Mouse (Mus musculus) hindbrain, embryonic 12.5 days (tissue): Measurements from ENCODE around the gene Gm4952. TPM values are rescaled to one million over a fixed set of nuclear protein-coding genes. Genes with fewer than 3 reads are reported as not detected.
"Not testable (repeated sequence)": the region's sequence is repeated elsewhere in the genome, so short reads cannot be mapped to it uniquely, and the experiment has no call there.

Experiments used
- ATAC-seq: fragments of 200-750 bp; cut with Nextera tagmentation; 2 replicates; pipeline ENCODE4 v1.8.0; 2017; ENCODE audit warnings: moderate TSS enrichment; ENCODE audit not compliant: low FRiP score
- H3K27ac ChIP-seq: fragments of 300-500 bp; sonication (generic); 2 replicates; pipeline ENCODE4 v1.5.1; 2016; ENCODE audit warnings: mild to moderate bottlenecking
- H3K27me3 ChIP-seq: fragments of 300-500 bp; sonication (generic); 2 replicates; pipeline ENCODE4 v1.6.1; 2016; ENCODE audit warnings: mild to moderate bottlenecking
- H3K36me3 ChIP-seq: fragments of 300-500 bp; sonication (generic); 2 replicates; pipeline ENCODE4 v1.6.1; 2016; ENCODE audit warnings: mild to moderate bottlenecking
- H3K4me1 ChIP-seq: fragments of 300-500 bp; sonication (generic); 2 replicates; pipeline ENCODE4 v1.6.1; 2016
- H3K4me2 ChIP-seq: fragments of 300-500 bp; sonication (generic); replicated peaks from 2 replicates; pipeline ENCODE4 v1.6.1; 2016; ENCODE audit warnings: mild to moderate bottlenecking
- H3K4me3 ChIP-seq: fragments of 300-500 bp; sonication (generic); 2 replicates; pipeline ENCODE4 v1.5.1; 2016; ENCODE audit warnings: mild to moderate bottlenecking
- H3K9ac ChIP-seq: fragments of 300-500 bp; sonication (generic); 2 replicates; pipeline ENCODE4 v1.6.1; 2016; ENCODE audit warnings: mild to moderate bottlenecking, moderate library complexity
- H3K9me3 ChIP-seq: fragments of 300-500 bp; sonication (generic); replicated peaks from 2 replicates; pipeline ENCODE4 v1.6.1; 2016; ENCODE audit warnings: mild to moderate bottlenecking
- WGBS: fragments of 180-500 bp; shearing (Covaris S2); methylation state at CpG from one replicate; pipeline ENCODE4 v1.1.7; 2016; 5-methylcytosine and 5-hydroxymethylcytosine counted together
- polyA plus RNA-seq: library from polyadenylated mRNA; unstranded; fragments of >200 nt; fragmentation: Nextera tagmentation; extraction: Ambion mirVana; gene quantifications from 2 replicates; pipeline ENCODE4 v1.2.1, GENCODE M21; 2016

Gm4952 gene
- polyA plus RNA-seq, 1 experiment from 2014 or later = not detected

- no peaks in the 10 kb centered on the region for H3K36me3 ChIP-seq
- H3K9me3 ChIP-seq = no peaks in the 10 kb centered on the region
- H3K4me3 ChIP-seq = no peak within 1 kb of the TSS
- H3K4me2 ChIP-seq = no peak within 1 kb of the TSS
- H3K9ac ChIP-seq = no peak within 1 kb of the TSS
- WGBS = 81% methylated on average over 4 of the region's 4 CpGs
- ATAC-seq = no peak
- H3K27ac ChIP-seq = no peak within 1 kb of the TSS
- H3K27me3 ChIP-seq = no peaks in the 10 kb centered on the region
- no peaks in the 10 kb centered on the region for H3K4me1 ChIP-seq
These were observed 33.4 kb downstream of the Gm4952 start, which contains the start of gene Glyat for GRCm38 (mm10) chr19:12633176-12633575. TSS of gene Glyat (plus strand) at chr19:12633308.

GRCm38 (mm10) chr19:12634259-12634658 lies 34.5 kb downstream of the Gm4952 start:
- ATAC-seq = no peak
- no peak overlapping the region for H3K27ac ChIP-seq
- H3K4me2 ChIP-seq = no peak overlapping the region
- WGBS = 90% methylated on average over 3 of the region's 3 CpGs
- no peak overlapping the region for H3K9ac ChIP-seq
- no peaks in the 10 kb centered on the region for H3K27me3 ChIP-seq
- H3K9me3 ChIP-seq = no peaks in the 10 kb centered on the region
- H3K4me3 ChIP-seq = no peak overlapping the region
- no peaks in the 10 kb centered on the region for H3K36me3 ChIP-seq
- no peaks in the 10 kb centered on the region for H3K4me1 ChIP-seq

GRCm38 (mm10) chr19:12634963-12635362 lies 35.2 kb downstream of the Gm4952 start:
- Histone ChIP-seq H3K36me3 (no peaks in the 10 kb centered on the region), H3K9me3 (no peaks in the 10 kb centered on the region), H3K4me1 (no peaks in the 10 kb centered on the region), H3K4me2 (no peak overlapping the region), H3K27me3 (no peaks in the 10 kb centered on the region), H3K4me3 (no peak overlapping the region), H3K27ac (no peak overlapping the region), H3K9ac (no peak overlapping the region)
- ATAC-seq = no peak
- 85% methylated on average over 4 of the region's 4 CpGs for WGBS

- Histone ChIP-seq H3K9ac (no peak overlapping the region), H3K4me1 (no peaks in the 10 kb centered on the region), H3K4me3 (no peak overlapping the region), H3K4me2 (no peak overlapping the region), H3K27me3 (no peaks in the 10 kb centered on the region), H3K9me3 (no peaks in the 10 kb centered on the region), H3K36me3 (no peaks in the 10 kb centered on the region), H3K27ac (no peak overlapping the region)
- no peak for ATAC-seq
- WGBS = 75% methylated on average over 3 of the region's 3 CpGs
These were observed 37.1 kb downstream of the Gm4952 start for GRCm38 (mm10) chr19:12636863-12637262.

DNA sequence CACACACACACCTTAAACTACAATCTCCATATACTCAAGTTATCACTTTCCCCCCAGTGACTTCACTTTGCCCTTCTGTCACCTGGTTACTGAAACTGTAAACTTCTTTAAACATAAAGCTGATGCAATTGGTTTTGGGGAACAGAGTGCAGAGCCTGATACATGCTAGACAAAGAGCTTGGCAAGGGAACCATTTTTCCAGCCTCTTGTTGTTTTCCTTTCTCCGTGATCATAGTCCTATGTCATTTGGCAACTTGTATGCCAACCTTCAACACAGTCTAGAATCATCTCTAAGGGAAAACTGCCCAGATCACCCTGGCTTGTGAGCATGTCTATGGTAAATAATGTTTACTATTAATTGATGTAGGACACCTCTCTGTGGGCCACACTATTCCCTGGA lies 38.3 kb downstream of the Gm4952 start:
- ATAC-seq = no peak
- Histone ChIP-seq H3K4me2 (no peak overlapping the region), H3K27ac (no peak overlapping the region), H3K4me1 (no peaks in the 10 kb centered on the region), H3K36me3 (no peaks in the 10 kb centered on the region), H3K4me3 (no peak overlapping the region), H3K27me3 (no peaks in the 10 kb centered on the region), H3K9me3 (no peaks in the 10 kb centered on the region), H3K9ac (no peak overlapping the region)
- WGBS = 79% methylated on average over 1 of the region's 1 CpGs

DNA sequence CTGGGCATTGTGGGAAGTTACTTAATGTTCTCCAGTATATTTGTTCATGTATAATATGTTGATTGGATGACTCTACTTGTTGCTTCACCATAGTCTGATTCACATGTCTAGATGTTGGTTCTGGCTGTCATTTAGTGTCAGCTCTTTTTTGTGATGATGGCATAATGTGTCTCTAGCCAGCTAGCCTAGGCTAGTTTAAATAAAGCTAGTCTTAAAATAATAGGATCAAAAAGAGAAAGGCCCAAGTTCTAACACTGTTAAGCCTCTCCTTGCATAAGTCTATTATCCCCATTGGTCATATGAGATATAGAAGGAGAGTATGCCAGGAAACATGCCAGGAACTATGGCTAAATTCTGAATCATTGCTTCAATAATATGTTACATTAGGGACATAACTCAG lies 49.7 kb downstream of the Gm4952 start:
- Histone ChIP-seq H3K27ac (no peak overlapping the region), H3K4me2 (no peak overlapping the region), H3K9me3 (no peaks in the 10 kb centered on the region), H3K9ac (no peak overlapping the region), H3K4me3 (no peak overlapping the region), H3K27me3 (no peaks in the 10 kb centered on the region), H3K4me1 (no peaks in the 10 kb centered on the region), H3K36me3 (no peaks in the 10 kb centered on the region)
- ATAC-seq = no peak

- no peak for ATAC-seq
- Histone ChIP-seq H3K36me3 (no peaks in the 10 kb centered on the region), H3K9me3 (peaks cover 6% of the 10 kb centered on the region; the same call in 1 of the 2 replicates), H3K9ac (no peak overlapping the region), H3K4me1 (no peaks in the 10 kb centered on the region), H3K27ac (no peak overlapping the region), H3K4me2 (no peak overlapping the region), H3K4me3 (no peak overlapping the region), H3K27me3 (no peaks in the 10 kb centered on the region)
- WGBS = 81% methylated on average over 1 of the region's 1 CpGs
These were observed 66.4 kb downstream of the Gm4952 start for GRCm38 (mm10) chr19:12666156-12666555.

GRCm38 (mm10) chr19:12668601-12669000 lies 68.8 kb downstream of the Gm4952 start:
- not testable (repeated sequence) for H3K4me2 ChIP-seq, H3K9ac ChIP-seq
- WGBS = 95% methylated on average over 3 of the region's 3 CpGs

DNA sequence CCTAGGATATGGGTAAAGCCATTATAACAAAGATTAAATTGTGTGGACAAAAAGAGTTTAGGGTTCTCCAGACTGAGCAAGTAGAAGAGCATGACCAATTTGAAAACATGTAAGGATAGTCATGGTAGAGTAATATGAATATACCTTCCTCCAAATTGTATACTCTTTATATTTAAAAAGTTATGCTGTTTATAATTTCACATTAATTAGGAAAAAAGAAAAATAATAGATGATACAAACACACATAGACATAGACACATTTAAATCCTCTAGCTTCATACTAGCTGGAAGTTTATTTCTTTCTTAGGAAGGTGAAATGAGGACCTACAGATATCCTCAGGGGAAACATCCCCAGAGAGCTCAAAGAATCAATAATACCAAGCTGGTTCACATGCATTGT lies 70.4 kb downstream of the Gm4952 start, which contains the start of gene Olfr1442:
Gene Olfr1442 (plus strand): TSS at position 301 of the 400 bp plus-strand sequence.
- ATAC-seq = no peak
- H3K27me3 ChIP-seq = no peaks in the 10 kb centered on the region
- H3K4me3 ChIP-seq = no peak within 1 kb of the TSS
- no peak within 1 kb of the TSS for H3K27ac ChIP-seq
- H3K36me3 ChIP-seq = no peaks in the 10 kb centered on the region
- no peak within 1 kb of the TSS for H3K9ac ChIP-seq
- H3K4me1 ChIP-seq = no peaks in the 10 kb centered on the region
- no peak within 1 kb of the TSS for H3K4me2 ChIP-seq
- H3K9me3 ChIP-seq = no peaks in the 10 kb centered on the region

More at GRCm38 (mm10) chr19:12668601-12669000, 68.8 kb downstream of the Gm4952 start:
- H3K4me3 ChIP-seq, H3K9me3 ChIP-seq, H3K4me1 ChIP-seq, H3K27ac ChIP-seq, H3K27me3 ChIP-seq, H3K36me3 ChIP-seq, ATAC-seq: not testable (repeated sequence)

DNA sequence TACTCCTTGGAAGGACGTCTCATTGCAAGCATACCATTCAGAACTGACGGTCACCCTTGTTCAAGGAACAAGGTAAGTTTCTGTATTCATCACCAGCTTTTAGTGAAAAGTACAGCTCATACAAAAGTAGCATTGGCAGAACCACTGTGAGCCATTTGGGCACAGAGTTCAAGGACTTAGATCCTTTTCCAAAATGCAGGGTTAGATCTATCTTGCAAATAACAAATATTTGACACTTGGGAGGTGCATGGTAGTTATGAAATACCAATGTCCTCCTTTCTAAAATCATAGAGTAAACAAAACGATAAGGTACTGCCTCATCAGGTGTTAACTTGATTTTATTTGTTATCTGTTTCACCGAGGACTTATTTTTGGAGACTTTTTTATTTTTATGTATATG lies 71.3 kb downstream of the Gm4952 start:
- ATAC-seq = no peak
- Histone ChIP-seq H3K4me2 (no peak overlapping the region), H3K9me3 (no peaks in the 10 kb centered on the region), H3K27ac (no peak overlapping the region), H3K27me3 (no peaks in the 10 kb centered on the region), H3K36me3 (no peaks in the 10 kb centered on the region), H3K4me3 (no peak overlapping the region), H3K9ac (no peak overlapping the region), H3K4me1 (no peaks in the 10 kb centered on the region)
- 92% methylated on average over 4 of the region's 4 CpGs for WGBS

DNA sequence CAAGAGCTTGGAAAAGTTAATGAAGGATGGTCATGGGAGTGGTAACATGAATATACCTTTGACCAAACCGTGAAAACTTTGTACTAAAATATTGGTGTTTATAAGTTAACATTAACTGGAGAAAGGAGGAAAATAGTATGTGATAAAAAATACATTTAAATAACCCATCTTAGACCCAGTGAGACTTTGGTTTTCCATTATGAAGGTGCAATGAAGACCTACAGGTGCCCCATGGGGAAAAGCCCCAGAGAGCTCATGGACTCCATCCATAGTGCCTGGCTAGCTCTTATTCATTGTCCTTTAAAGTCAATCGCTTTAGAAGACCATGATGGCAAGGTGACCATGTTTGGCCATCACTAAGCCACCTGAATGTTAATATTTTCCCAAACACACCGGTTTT lies 78.0 kb downstream of the Gm4952 start, which contains the start of gene Olfr1443:
Gene Olfr1443 (plus strand): TSS at position 301 of the 400 bp plus-strand sequence.
- 66% methylated on average over 3 of the region's 3 CpGs for WGBS
- H3K4me1 ChIP-seq = no peaks in the 10 kb centered on the region
- no peaks in the 10 kb centered on the region for H3K27me3 ChIP-seq

More for the DNA sequence above, 78.0 kb downstream of the Gm4952 start, which contains the start of gene Olfr1443:
- Histone ChIP-seq H3K4me2 (no peak within 1 kb of the TSS), H3K9ac (no peak within 1 kb of the TSS), H3K36me3 (no peaks in the 10 kb centered on the region), H3K9me3 (no peaks in the 10 kb centered on the region), H3K4me3 (no peak within 1 kb of the TSS), H3K27ac (no peak within 1 kb of the TSS)
- no peak for ATAC-seq
